Mouse (Mus musculus): Measurements from ENCODE around the gene Rasgef1b. TPM values are rescaled to one million over a fixed set of nuclear protein-coding genes. Genes with fewer than 3 reads are reported as not detected.

Rasgef1b gene
- polyA plus RNA-seq, 1 experiment from 2014 or later = 3.6 TPM

DNA sequence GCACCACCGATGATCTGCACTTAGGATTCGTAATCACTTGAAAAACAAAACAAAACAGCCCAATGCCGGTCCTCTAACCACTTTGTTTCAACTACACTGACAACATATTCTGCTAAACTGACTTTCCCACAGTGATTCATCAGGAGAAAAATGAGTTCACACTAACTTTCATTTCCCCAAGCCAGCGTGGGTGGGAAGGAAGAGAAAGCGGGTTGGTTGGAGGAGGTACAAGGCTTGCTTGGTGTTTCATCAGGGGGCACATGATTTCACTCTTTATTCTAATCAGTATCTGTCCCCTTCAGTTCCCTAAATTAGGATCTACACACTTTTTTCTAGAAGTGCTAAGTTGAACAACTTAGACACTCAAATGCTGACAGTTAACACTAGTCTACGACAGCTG is 514.5 kb downstream of the Rasgef1b start:
- TF ChIP-seq CTCF (IDR thresholded peaks at IDR 0.05; ENCODE audit: low read depth) = no peak
- ATAC-seq = no peak
- Histone ChIP-seq H3K9ac (ENCODE audit: low read depth, low read length) (no peak overlapping the region), H3K9me3 (ENCODE audit: control insufficient read depth) (no peaks in the 10 kb centered on the region), H3K4me2 (replicated peaks; ENCODE audit: low read depth) (no peak overlapping the region), H3K36me3 (ENCODE audit: control insufficient read depth, insufficient read depth) (peaks cover 10% of the 10 kb centered on the region; the same call in 1 of the 2 replicates), H3K4me1 (replicated peaks; ENCODE audit: control insufficient read depth, insufficient read depth, low read length) (no peaks in the 10 kb centered on the region), H3K27ac (ENCODE audit: low read depth, low read length) (no peak overlapping the region), H3K27me3 (replicated peaks; ENCODE audit: control insufficient read depth, insufficient read depth, low read length) (no peaks in the 10 kb centered on the region), H3K4me3 (ENCODE audit: low read depth, low read length) (no peak overlapping the region)
- WGBS = 67% methylated on average over 6 of the region's 6 CpGs

DNA sequence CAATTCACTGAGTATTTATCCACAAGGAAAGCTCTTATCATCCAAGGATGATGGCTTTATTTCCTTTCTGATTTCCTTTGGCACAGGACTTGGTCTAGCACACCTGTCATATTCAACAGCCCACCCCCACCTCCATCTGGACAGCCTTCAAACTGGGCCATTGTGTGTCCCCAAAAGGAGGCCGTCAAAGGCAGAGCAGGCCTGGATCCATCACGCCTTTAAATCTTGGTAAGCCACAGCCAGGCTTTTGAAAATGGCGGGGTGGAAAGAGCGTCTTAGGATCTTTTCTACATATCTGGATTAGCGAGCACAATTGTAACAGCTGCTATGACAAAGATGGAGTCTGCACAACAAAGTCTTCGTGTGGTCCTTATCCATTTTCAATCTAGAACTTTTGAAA is 515.7 kb downstream of the Rasgef1b start:
- no peak for ATAC-seq
- no peak overlapping the region for H3K9ac ChIP-seq (ENCODE audit: low read depth, low read length)
- no peak overlapping the region for H3K27ac ChIP-seq (ENCODE audit: low read depth, low read length)
- no peak for TF ChIP-seq CTCF (IDR thresholded peaks at IDR 0.05; ENCODE audit: low read depth)
- H3K4me3 ChIP-seq (ENCODE audit: low read depth, low read length) = no peak overlapping the region
- H3K36me3 ChIP-seq (ENCODE audit: control insufficient read depth, insufficient read depth) = no peaks in the 10 kb centered on the region; the same call in 1 of the 2 replicates
- H3K9me3 ChIP-seq (ENCODE audit: control insufficient read depth) = no peaks in the 10 kb centered on the region
- 91% methylated on average over 6 of the region's 6 CpGs for WGBS
- H3K4me2 ChIP-seq (replicated peaks; ENCODE audit: low read depth) = no peak overlapping the region
- no peaks in the 10 kb centered on the region for H3K4me1 ChIP-seq (replicated peaks; ENCODE audit: control insufficient read depth, insufficient read depth, low read length)
- no peaks in the 10 kb centered on the region for H3K27me3 ChIP-seq (replicated peaks; ENCODE audit: control insufficient read depth, insufficient read depth, low read length)

- H3K27ac ChIP-seq (ENCODE audit: low read depth, low read length) = no peak overlapping the region
- no peaks in the 10 kb centered on the region for H3K4me1 ChIP-seq (replicated peaks; ENCODE audit: control insufficient read depth, insufficient read depth, low read length)
- no peaks in the 10 kb centered on the region for H3K36me3 ChIP-seq (ENCODE audit: control insufficient read depth, insufficient read depth)
- WGBS = 32% methylated on average over 2 of the region's 2 CpGs
- no peak for TF ChIP-seq CTCF (IDR thresholded peaks at IDR 0.05; ENCODE audit: low read depth)
- peaks cover 7% of the 10 kb centered on the region; the same call in 1 of the 2 replicates for H3K27me3 ChIP-seq (replicated peaks; ENCODE audit: control insufficient read depth, insufficient read depth, low read length)
- H3K4me2 ChIP-seq (replicated peaks; ENCODE audit: low read depth) = no peak overlapping the region
- 0 out of 2 replicates have a peak, but pooled peaks cover 2% of the 10 kb centered on the region for H3K9me3 ChIP-seq (ENCODE audit: control insufficient read depth)
- H3K4me3 ChIP-seq (ENCODE audit: low read depth, low read length) = no peak overlapping the region
- no peak for ATAC-seq
- H3K9ac ChIP-seq (ENCODE audit: low read depth, low read length) = no peak overlapping the region
Observed at GRCm38 (mm10) chr5:99203475-99203874, 525.4 kb downstream of the Rasgef1b start.

GRCm38 (mm10) chr5:99202074-99202837 is 526.6 kb downstream of the Rasgef1b start:
- WGBS = 51% methylated on average over 15 of the region's 15 CpGs
- H3K27me3 ChIP-seq (replicated peaks; ENCODE audit: control insufficient read depth, insufficient read depth, low read length) = peaks cover 7% of the 10 kb centered on the region; the same call in 1 of the 2 replicates
- peak; percentile 74 for TF ChIP-seq CTCF (IDR thresholded peaks at IDR 0.05; ENCODE audit: low read depth)
- ATAC-seq = peak; percentile 36; the same call in 1 of the 2 replicates
- no peak overlapping the region for H3K4me3 ChIP-seq (ENCODE audit: low read depth, low read length)
- H3K9ac ChIP-seq (ENCODE audit: low read depth, low read length) = no peak overlapping the region
- H3K4me2 ChIP-seq (replicated peaks; ENCODE audit: low read depth) = peak overlapping the region; percentile 49
- H3K27ac ChIP-seq (ENCODE audit: low read depth, low read length) = no peak overlapping the region
- no peaks in the 10 kb centered on the region for H3K4me1 ChIP-seq (replicated peaks; ENCODE audit: control insufficient read depth, insufficient read depth, low read length)
- no peaks in the 10 kb centered on the region for H3K36me3 ChIP-seq (ENCODE audit: control insufficient read depth, insufficient read depth)
- H3K9me3 ChIP-seq (ENCODE audit: control insufficient read depth) = 0 out of 2 replicates have a peak, but pooled peaks cover 2% of the 10 kb centered on the region

- Histone ChIP-seq H3K9me3 (ENCODE audit: control insufficient read depth) (0 out of 2 replicates have a peak, but pooled peaks cover 2% of the 10 kb centered on the region), H3K4me3 (ENCODE audit: low read depth, low read length) (no peak overlapping the region), H3K4me1 (replicated peaks; ENCODE audit: control insufficient read depth, insufficient read depth, low read length) (no peaks in the 10 kb centered on the region), H3K4me2 (replicated peaks; ENCODE audit: low read depth) (no peak overlapping the region), H3K27me3 (replicated peaks; ENCODE audit: control insufficient read depth, insufficient read depth, low read length) (no peaks in the 10 kb centered on the region), H3K9ac (ENCODE audit: low read depth, low read length) (no peak overlapping the region), H3K27ac (ENCODE audit: low read depth, low read length) (no peak overlapping the region), H3K36me3 (ENCODE audit: control insufficient read depth, insufficient read depth) (no peaks in the 10 kb centered on the region)
- 95% methylated on average over 5 of the region's 5 CpGs for WGBS
- TF ChIP-seq CTCF (IDR thresholded peaks at IDR 0.05; ENCODE audit: low read depth) = no peak
- no peak for ATAC-seq
Observed at GRCm38 (mm10) chr5:99195436-99195835, 533.4 kb downstream of the Rasgef1b start.

DNA sequence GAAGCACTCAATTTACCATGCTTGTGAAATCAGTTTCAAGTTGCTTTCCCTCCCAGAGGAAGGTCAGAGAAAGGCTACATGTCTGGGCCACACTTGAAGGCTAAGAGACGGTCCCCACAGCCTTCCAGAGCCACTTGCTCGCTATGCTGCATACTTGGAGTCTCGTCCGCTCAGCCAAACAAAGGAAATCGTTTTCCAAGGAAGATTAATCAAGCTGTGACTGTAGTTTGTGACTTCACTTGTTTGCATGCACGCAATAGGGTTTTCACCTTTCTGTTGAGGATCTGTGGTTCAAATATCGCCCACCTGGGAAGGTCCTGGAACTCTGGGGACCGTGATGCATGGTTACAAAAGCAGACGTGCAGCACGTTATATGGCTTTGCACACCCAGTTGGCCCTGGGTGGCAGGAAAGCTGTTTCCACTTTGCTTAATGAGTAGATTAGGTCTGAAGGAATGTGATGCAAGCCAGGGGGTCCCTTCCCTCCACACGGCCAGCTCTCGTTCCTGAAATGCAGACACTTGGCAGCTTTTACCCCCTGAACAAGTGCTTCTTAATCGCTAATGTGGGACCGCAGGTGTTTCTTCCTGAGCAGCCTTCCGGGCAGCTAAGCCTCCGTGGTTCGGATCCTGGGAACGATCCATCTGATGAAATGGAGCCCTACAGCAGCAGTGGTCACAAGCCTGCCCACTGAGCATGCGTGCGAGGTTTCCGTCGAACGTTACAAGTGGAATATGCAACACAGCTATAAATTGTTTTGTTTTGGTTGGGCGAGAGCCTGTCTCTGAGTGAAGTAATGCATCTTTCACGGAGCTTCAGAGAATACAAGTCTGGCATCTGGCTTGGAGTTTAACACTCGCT is 537.7 kb downstream of the Rasgef1b start:
- peak overlapping the region; percentile 44 for H3K4me2 ChIP-seq (replicated peaks; ENCODE audit: low read depth)
- H3K36me3 ChIP-seq (ENCODE audit: control insufficient read depth, insufficient read depth) = no peaks in the 10 kb centered on the region
- 55% methylated on average over 26 of the region's 26 CpGs for WGBS
- no peaks in the 10 kb centered on the region for H3K27me3 ChIP-seq (replicated peaks; ENCODE audit: control insufficient read depth, insufficient read depth, low read length)
- no peak for TF ChIP-seq CTCF (IDR thresholded peaks at IDR 0.05; ENCODE audit: low read depth)
- H3K9me3 ChIP-seq (ENCODE audit: control insufficient read depth) = no peaks in the 10 kb centered on the region
- H3K27ac ChIP-seq (ENCODE audit: low read depth, low read length) = no peak overlapping the region
- no peaks in the 10 kb centered on the region for H3K4me1 ChIP-seq (replicated peaks; ENCODE audit: control insufficient read depth, insufficient read depth, low read length)
- H3K4me3 ChIP-seq (ENCODE audit: low read depth, low read length) = no peak overlapping the region
- ATAC-seq = no peak
- H3K9ac ChIP-seq (ENCODE audit: low read depth, low read length) = no peak overlapping the region
